Mouse (Mus musculus) urinary bladder, adult 2 months (tissue): Measurements from ENCODE around the gene Cct8l1. TPM values are rescaled to one million over a fixed set of nuclear protein-coding genes. Genes with fewer than 3 reads are reported as not detected.

Experiments used
- DNase-seq: peaks from one replicate; pipeline ENCODE4 v3.0.0; 2022; ENCODE audit warnings: low spot score
- polyA plus RNA-seq: library from polyadenylated mRNA; depleted of rRNA; stranded (reverse); fragments of >200 nt; gene quantifications from 2 replicates; pipeline ENCODE4 v1.2.3, GENCODE M21; 2012; rRNA removed

Gene Cct8l1
- polyA plus RNA-seq, 1 experiment, result 0.14 TPM

- no peak for DNase-seq
Measured at GRCm38 (mm10) chr5:25530629-25531028, 14.8 kb downstream of the Cct8l1 start.

DNA sequence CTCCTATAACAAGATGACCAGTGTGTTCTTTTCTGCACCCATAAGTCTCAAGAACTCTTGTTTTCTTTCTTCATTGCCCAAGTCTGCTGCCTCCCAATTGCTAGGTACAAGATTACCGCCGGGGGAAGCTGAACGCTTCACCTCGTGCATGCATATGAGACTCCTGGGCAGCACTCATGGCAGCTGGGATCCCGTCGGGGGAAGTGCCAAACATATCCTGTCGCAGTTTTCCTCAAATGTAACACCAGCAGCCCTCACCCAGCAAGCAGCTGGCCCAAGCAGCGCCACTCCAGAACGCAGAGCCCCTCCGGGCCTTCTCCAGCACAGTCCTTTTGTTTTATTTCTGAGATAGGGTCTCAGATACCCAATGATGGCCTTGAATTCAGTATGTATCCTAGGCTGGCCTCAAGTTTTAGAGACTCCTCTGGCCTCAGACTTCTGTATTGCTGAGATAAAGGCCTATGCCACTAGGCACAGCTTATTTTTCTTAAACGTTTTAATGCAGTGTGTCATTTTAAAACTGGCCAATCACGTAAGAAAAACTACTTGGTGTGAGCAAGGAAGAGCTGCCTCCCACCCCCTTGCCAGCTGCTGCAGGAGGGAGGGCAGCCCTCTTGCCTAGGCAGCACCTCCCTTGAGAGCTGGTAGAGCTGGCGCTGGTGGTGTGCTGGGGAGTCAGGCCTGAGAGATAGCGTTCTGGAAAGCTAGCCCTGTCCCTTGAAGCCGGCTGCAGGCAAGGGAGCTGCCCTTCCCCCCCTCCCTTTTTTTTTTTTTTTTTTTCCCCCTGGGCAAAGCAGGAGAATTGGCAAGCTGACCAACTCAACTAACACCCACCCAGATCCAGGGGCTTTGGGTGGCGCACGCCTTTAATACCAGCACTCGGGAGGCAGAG lies 16.6 kb downstream of the Cct8l1 start:
- no peak for DNase-seq

- DNase-seq, result no peak
Measured at GRCm38 (mm10) chr5:25533298-25533697, 17.4 kb downstream of the Cct8l1 start.

DNA sequence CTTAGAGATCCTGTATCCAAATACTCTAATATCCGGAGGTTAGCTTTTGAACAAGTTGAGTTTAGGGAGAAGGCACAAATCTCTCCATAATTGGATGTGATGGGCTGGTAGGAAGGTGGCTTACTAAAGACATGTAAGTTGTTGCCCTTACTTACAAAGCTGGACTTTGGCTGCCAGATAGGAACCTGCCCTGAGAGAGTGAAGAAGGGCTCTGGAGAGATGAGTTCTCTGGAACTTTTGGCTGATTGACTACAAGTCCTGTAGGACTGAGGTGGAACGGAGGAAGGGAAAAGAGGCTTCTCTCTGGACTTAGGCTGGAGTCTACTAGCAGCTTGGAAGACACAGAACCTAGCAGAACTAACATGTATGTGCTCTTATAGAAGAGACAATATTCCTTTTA lies 19.7 kb downstream of the Cct8l1 start:
- DNase-seq, result no peak

GRCm38 (mm10) chr5:25536451-25536850 lies 20.6 kb downstream of the Cct8l1 start:
- DNase-seq, result no peak

- DNase-seq, result no peak
Measured at GRCm38 (mm10) chr5:25536921-25537409, 21.1 kb downstream of the Cct8l1 start.

DNA sequence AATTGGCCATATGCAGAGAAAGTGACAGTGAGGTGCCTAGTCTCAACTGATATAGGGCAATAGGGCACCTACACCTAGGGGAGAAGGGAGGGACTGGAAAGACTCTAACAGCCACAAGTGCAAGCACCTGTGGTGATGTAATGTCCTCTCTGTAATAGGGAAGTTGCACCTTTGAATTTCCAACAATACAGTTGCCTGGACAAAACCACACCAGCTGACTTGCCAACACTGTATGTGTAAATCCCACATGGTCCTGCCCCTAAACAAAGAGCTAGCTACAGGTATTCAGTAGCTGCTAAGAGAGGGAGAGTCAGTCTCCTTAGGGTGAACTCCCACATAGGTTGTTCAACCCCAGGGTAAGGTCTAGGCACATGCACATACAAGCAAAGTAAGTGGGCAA lies 24.5 kb downstream of the Cct8l1 start:
- no peak for DNase-seq

GRCm38 (mm10) chr5:25540921-25541320 lies 25.1 kb downstream of the Cct8l1 start:
- no peak for DNase-seq

DNA sequence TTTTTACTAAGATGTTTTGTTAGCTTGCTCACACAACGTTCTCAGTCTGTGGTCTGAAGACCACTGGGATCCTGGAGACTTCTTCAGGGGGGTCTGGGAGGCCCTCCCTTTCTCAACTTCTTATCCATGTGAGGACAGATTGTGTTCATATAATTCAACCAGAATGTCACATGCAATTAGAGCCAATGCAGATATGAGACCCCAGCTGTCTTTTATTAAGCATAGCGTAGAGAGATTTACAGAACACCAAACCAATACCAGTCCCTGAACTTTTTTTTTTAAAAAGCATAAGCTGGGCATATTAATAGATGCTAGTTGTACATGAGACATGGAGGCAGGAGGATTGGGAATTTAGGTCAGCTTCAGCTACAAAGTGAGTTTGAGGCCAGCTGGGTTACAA lies 25.8 kb downstream of the Cct8l1 start:
- no peak for DNase-seq

GRCm38 (mm10) chr5:25544061-25544460 lies 28.2 kb downstream of the Cct8l1 start:
- DNase-seq, result no peak

GRCm38 (mm10) chr5:25544566-25544965 lies 28.7 kb downstream of the Cct8l1 start:
- no peak for DNase-seq

- DNase-seq, result no peak
Measured at GRCm38 (mm10) chr5:25546912-25547311, 31.0 kb downstream of the Cct8l1 start.

DNA sequence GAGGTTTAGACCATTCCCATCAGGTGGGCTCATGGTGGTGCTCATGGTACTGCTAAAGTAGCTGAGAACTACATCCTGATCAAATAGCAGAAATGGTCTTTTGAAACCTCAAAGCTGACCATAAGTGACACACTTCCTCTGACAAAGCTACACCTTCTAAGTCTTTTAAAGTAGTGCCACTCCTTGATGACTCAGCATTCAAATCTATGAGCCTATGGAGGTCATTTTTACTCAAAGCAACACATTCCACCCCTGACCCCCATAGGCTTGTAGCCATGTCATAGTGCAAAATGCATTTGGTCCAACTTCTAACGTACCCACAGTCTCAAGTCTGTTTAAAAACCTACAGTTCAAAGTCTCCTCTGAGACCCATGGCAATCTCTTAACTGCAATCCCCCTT lies 35.0 kb downstream of the Cct8l1 start:
- no peak for DNase-seq

DNA sequence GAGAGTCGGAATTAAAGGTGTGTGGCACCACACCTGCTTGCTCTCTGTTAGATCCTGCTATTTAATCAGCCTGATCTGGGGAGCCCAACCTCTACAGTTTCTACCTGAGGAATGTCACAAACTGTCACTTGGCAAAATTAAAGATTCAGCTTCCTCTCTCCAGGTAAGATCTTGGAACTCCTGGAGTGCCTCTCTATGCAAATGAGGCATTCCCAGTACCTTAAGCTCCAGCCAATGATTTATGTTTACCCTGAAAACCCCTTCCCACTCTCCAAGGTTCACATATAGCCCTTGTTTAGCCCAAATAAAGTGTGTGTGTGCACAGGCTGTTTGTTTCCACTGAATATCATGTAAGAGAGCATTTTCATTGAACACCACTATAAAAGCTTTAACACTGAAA lies 38.3 kb downstream of the Cct8l1 start:
- no peak for DNase-seq

DNA sequence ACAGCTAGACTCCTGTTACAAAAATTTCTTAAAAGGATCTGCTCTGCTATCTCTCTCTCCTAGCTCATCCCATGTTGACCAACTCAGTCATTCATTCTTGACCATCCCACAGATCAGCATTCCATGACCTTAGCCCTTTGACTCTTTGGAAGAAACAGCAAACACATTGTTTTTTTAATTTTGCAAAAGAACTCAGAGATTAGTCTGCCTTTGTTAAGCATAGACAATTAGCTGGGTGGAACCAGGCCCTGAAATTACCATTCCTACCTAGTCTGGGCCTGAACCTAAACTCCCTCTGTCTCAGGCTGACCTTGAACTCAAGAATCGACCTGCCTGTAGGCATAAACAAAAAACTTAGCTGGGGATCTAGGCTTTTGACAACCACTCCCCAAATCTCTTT lies 38.8 kb downstream of the Cct8l1 start:
- DNase-seq, result no peak

DNA sequence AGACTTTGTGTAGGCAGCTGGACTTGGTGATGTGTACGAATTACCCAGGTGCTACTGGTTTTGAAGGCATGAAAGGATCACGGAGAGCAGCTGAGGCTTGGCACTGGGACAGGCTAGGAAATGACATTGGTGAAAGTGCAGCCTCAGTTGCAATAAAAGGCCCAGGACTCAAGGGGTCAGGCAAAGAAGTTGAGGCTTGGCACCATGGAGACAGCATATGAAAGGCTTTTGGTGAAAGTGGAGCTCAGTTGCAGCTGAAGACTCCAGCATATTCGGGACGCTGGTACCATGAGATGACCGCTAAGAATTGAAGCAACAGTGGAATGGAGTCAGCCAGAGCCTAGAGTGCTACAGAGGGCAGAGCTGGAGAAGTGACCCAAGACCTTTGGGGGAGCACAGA lies 39.8 kb downstream of the Cct8l1 start:
- DNase-seq, result no peak

- DNase-seq, result no peak
Measured at GRCm38 (mm10) chr5:25556363-25556762, 40.5 kb downstream of the Cct8l1 start.

Other genes with a start within 250 kb of the Cct8l1 start
- 32.9 and 35.1 TPM in 2 replicates for gene Kmt2c, start 17.3 kb upstream of the Cct8l1 start, polyA plus RNA-seq
- gene Xrcc2, start 189.8 kb downstream of the Cct8l1 start, polyA plus RNA-seq, result 4.0 and 4.5 TPM in 2 replicates
- gene Actr3b, start 243.9 kb downstream of the Cct8l1 start, polyA plus RNA-seq, result 12.1 and 13.2 TPM in 2 replicates